Comparison of ENCODE assay signal across 9 mouse cellular contexts in the genomic region with DNA sequence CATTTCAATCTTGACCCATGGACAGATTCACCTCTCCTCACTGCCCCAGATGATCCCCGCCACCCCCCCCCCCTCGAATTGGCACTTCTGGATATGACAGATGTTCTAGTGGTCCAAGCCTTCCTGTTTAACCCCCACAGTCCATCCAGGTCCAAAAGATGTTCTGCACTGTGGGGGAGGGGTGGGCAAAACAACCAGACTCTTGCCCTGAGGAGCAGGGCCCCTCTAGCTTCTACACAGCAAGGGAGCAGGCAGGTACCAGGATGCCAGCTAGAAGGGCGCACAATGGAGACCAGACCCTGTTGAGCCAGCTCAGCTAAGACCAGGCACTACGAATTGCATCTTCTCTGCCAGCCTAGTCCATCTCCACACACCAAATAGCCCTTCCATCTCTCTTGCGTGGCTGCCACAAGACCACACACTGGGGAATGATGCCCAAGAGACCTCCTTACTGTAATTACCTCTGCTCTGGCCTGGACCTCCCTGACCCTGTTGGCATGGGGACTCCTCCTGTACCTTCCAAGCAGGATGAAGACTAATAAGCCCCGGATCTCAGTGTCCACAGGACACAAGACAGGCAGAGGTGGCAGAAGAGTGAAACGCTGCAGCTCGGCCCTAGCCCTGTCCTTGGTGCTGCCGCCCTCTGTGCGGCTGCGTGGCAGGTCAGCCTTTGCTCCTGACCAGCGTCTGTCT. TPM values are rescaled to one million over a fixed set of nuclear protein-coding genes. Genes with fewer than 3 reads are reported as not detected.
DNase-seq lines count a peak whose midpoint lies in the region; ATAC-seq and TF ChIP-seq lines count a peak whose summit lies in the region.
"Had no signal": no experiment of that assay in that cellular context is flagged by ENCODE, and none has a peak within 500 bp of the region (broad histone marks: within the 10 kb centered on the region; RNA-seq: fewer than 3 reads in every experiment).

No protein-coding gene starts in this region.

- H3K36me3 ChIP-seq in hindbrain, embryonic 12.5 days, result no peaks in the 10 kb centered on the region
- H3K36me3 ChIP-seq in neural tube, embryonic 12.5 days, result no peaks in the 10 kb centered on the region
- no peaks in the 10 kb centered on the region for H3K36me3 ChIP-seq in stomach, postnatal 0 days (ENCODE audit: control insufficient read depth, insufficient read depth, low read length)
- H3K36me3 ChIP-seq: limb, embryonic 13.5 days had no signal

- peaks cover 57% of the 10 kb centered on the region for H3K4me1 ChIP-seq in hindbrain, embryonic 12.5 days
- peaks cover 62% of the 10 kb centered on the region for H3K4me1 ChIP-seq in neural tube, embryonic 12.5 days
- H3K4me1 ChIP-seq in stomach, postnatal 0 days (replicated peaks; ENCODE audit: control insufficient read depth, insufficient read depth), result no peaks in the 10 kb centered on the region

- TF ChIP-seq CTCF in left cerebral cortex, adult 2 months (IDR thresholded peaks at IDR 0.05), result no peak
- no peak for TF ChIP-seq CTCF in stomach, postnatal 0 days (IDR thresholded peaks at IDR 0.05; ENCODE audit: low read depth)

- peaks cover 55% of the 10 kb centered on the region for H3K27me3 ChIP-seq in hindbrain, embryonic 12.5 days
- peaks cover 46% of the 10 kb centered on the region for H3K27me3 ChIP-seq in neural tube, embryonic 12.5 days (replicated peaks)
- H3K27me3 ChIP-seq in stomach, postnatal 0 days (ENCODE audit: control insufficient read depth, insufficient read depth, low read length), result peaks cover 26% of the 10 kb centered on the region; the same call in 1 of the 2 replicates

- no peak for DNase-seq in left cerebral cortex, adult 2 months (ENCODE audit: extremely low spot score in 1 of 2, low spot score in 2 of 2)
- no peak for DNase-seq in left cerebral cortex, adult 8-10 months (ENCODE audit: low spot score in 2 of 2)
- peak; percentile 53 to 55 for DNase-seq in cerebellum, postnatal 36 days
- no peak for DNase-seq in stomach, postnatal 0 days (ENCODE audit: low spot score)
- DNase-seq in lung, adult 18-20 months, result no peak
- no peak for DNase-seq in spleen, postnatal 36 days (ENCODE audit: low spot score in 2 of 2)

- intact Hi-C loops in left cerebral cortex, adult 2 months (cut with DNase I), result loop anchor here (2.0 kb wide), 1 partner anchor 43 kb away; no protein-coding TSS in a partner anchor

- peak overlapping the region; percentile 96 for H3K9ac ChIP-seq in hindbrain, embryonic 12.5 days
- H3K9ac ChIP-seq in neural tube, embryonic 12.5 days, result peak overlapping the region; percentile 85
- no peak overlapping the region for H3K9ac ChIP-seq in stomach, postnatal 0 days (ENCODE audit: low read length)
- H3K9ac ChIP-seq: limb, embryonic 13.5 days had no signal

- peak overlapping the region; percentile 82 for H3K4me3 ChIP-seq in left cerebral cortex, adult 2 months
- peak overlapping the region; percentile 78 for H3K4me3 ChIP-seq in hindbrain, embryonic 12.5 days
- H3K4me3 ChIP-seq in neural tube, embryonic 12.5 days, result peak overlapping the region; percentile 69
- H3K4me3 ChIP-seq in stomach, postnatal 0 days (ENCODE audit: low read depth, low read length), result no peak overlapping the region

- WGBS in hindbrain, embryonic 12.5 days, result 23% methylated on average over 12 of the region's 12 CpGs
- 22% methylated on average over 12 of the region's 12 CpGs for WGBS in neural tube, embryonic 12.5 days
- WGBS in stomach, postnatal 0 days, result 24% methylated on average over 12 of the region's 12 CpGs

- peak overlapping the region; percentile 96 for H3K4me2 ChIP-seq in hindbrain, embryonic 12.5 days (replicated peaks)
- H3K4me2 ChIP-seq in neural tube, embryonic 12.5 days (replicated peaks), result peak overlapping the region; percentile 72
- H3K4me2 ChIP-seq in stomach, postnatal 0 days (replicated peaks; ENCODE audit: low read depth), result no peak overlapping the region

- ATAC-seq in hindbrain, embryonic 12.5 days (ENCODE audit: low FRiP score), result no peak
- ATAC-seq in neural tube, embryonic 12.5 days (ENCODE audit: low FRiP score, low read depth), result no peak
- no peak for ATAC-seq in stomach, postnatal 0 days (ENCODE audit: low FRiP score, low TSS enrichment)

- no peaks in the 10 kb centered on the region for H3K9me3 ChIP-seq in hindbrain, embryonic 12.5 days (replicated peaks)
- no peaks in the 10 kb centered on the region for H3K9me3 ChIP-seq in neural tube, embryonic 12.5 days
- H3K9me3 ChIP-seq in stomach, postnatal 0 days (ENCODE audit: control insufficient read depth, low read length), result no peaks in the 10 kb centered on the region
- H3K9me3 ChIP-seq: limb, embryonic 13.5 days had no signal

- TF ChIP-seq EP300 in stomach, postnatal 0 days (optimal IDR thresholded peaks at IDR 0.05), result no peak

- peak overlapping the region; percentile 97 for H3K27ac ChIP-seq in left cerebral cortex, adult 2 months
- peak overlapping the region; percentile 98 for H3K27ac ChIP-seq in hindbrain, embryonic 12.5 days
- peak overlapping the region; percentile 93; the same call in 1 of the 2 replicates for H3K27ac ChIP-seq in neural tube, embryonic 12.5 days
- H3K27ac ChIP-seq in stomach, postnatal 0 days (replicated peaks), result no peak overlapping the region
- H3K27ac ChIP-seq: limb, embryonic 13.5 days had no signal

RNA-seq across cellular contexts. Expression of gene Rbfox3, which starts 5.1 kb away (rescaled TPM):
- 100 to 1,000 TPM; 345 to 353 TPM for total RNA-seq in left cerebral cortex, adult 2 months (2021)
- total RNA-seq in left cerebral cortex, adult 8-10 months (2022), result 100 to 1,000 TPM; 295 to 336 (median 323) TPM
- 26.5 and 33.6 TPM in 2 replicates for polyA plus RNA-seq in hindbrain, embryonic 12.5 days (2016; fragmentation: Nextera tagmentation; extraction: Ambion mirVana)
- 44.8 and 52.6 TPM in 2 replicates for polyA plus RNA-seq in neural tube, embryonic 12.5 days (2016; fragmentation: Nextera tagmentation; extraction: Ambion mirVana)
- 0.76 and 0.85 TPM in 2 replicates for polyA plus RNA-seq in stomach, postnatal 0 days (2015; fragmentation: Nextera tagmentation; extraction: Ambion mirVana)

Comparison
In these comparisons a context has a peak if more than half of its experiments do, and no peak if none do; other contexts are left out.
1. DNase-seq: peak in cerebellum, postnatal 36 days (2 of 2); none in left cerebral cortex, adult 2 months (0 of 2), left cerebral cortex, adult 8-10 months (0 of 2), stomach, postnatal 0 days (single experiment), lung, adult 18-20 months (0 of 2) and spleen, postnatal 36 days (0 of 2).
2. RNA of gene Rbfox3, which starts 5.1 kb away (polyA plus RNA-seq): 44.8 to 52.6 TPM in neural tube, embryonic 12.5 days and 26.5 to 33.6 TPM in hindbrain, embryonic 12.5 days; 0.76 to 0.85 TPM in stomach, postnatal 0 days; every median in the first group is over 10 times any median in the second.